Mouse (Mus musculus) heart, embryonic 10.5 days (tissue): ENCODE data around the gene Dhrs11. TPM values are rescaled to one million over a fixed set of nuclear protein-coding genes. Genes with fewer than 3 reads are reported as not detected.

ENCODE experiments used
- DNase-seq: peaks from one replicate; pipeline ENCODE4 v3.0.0-alpha.2; 2017; ENCODE audit warnings: low spot score
- H3K27ac ChIP-seq: fragments of 300-500 bp; sonication (generic); 2 replicates; pipeline ENCODE4 v1.5.1; 2016; ENCODE audit warnings: mild to moderate bottlenecking
- H3K27me3 ChIP-seq: fragments of 300-500 bp; sonication (generic); 2 replicates; pipeline ENCODE4 v1.6.1; 2016; ENCODE audit warnings: mild to moderate bottlenecking; ENCODE audit not compliant: poor library complexity, insufficient read depth, severe bottlenecking
- H3K36me3 ChIP-seq: fragments of 300-500 bp; sonication (generic); 2 replicates; pipeline ENCODE4 v1.6.1; 2016; ENCODE audit warnings: mild to moderate bottlenecking, moderate library complexity
- H3K4me1 ChIP-seq: fragments of 300-500 bp; sonication (generic); 2 replicates; pipeline ENCODE4 v1.6.1; 2016; ENCODE audit warnings: mild to moderate bottlenecking
- H3K4me3 ChIP-seq: fragments of 300-500 bp; sonication (generic); 2 replicates; pipeline ENCODE4 v1.5.1; 2016; ENCODE audit warnings: mild to moderate bottlenecking, moderate library complexity
- H3K9me3 ChIP-seq: fragments of 300-500 bp; sonication (generic); 2 replicates; pipeline ENCODE4 v1.6.1; 2016; ENCODE audit warnings: mild to moderate bottlenecking, moderate library complexity
- WGBS: fragments of 180-500 bp; shearing (Covaris S2); methylation state at CpG from one replicate; pipeline ENCODE4 v1.1.7; 2016; 5-methylcytosine and 5-hydroxymethylcytosine counted together
- polyA plus RNA-seq: library from polyadenylated mRNA; unstranded; fragments of >200 nt; fragmentation: Nextera tagmentation; extraction: Ambion mirVana; gene quantifications from 2 replicates; pipeline ENCODE4 v1.2.1, GENCODE M21; 2016

The Dhrs11 gene
- polyA plus RNA-seq, 1 experiment from 2014 or later = 29.3 TPM

GRCm38 (mm10) chr11:84774870-84775514 is 53.8 kb downstream of the Dhrs11 start:
- 59% methylated on average over 13 of the region's 13 CpGs for WGBS
- H3K36me3 ChIP-seq = no peaks in the 10 kb centered on the region
- no peaks in the 10 kb centered on the region for H3K9me3 ChIP-seq
- H3K4me1 ChIP-seq = peaks cover 11% of the 10 kb centered on the region
- H3K27ac ChIP-seq = no peak overlapping the region
- H3K4me3 ChIP-seq = no peak overlapping the region
- peaks cover 38% of the 10 kb centered on the region for H3K27me3 ChIP-seq
- no peak for DNase-seq

Other genes starting within 250 kb of the Dhrs11 start
- 12.7 and 15.7 TPM in 2 replicates for gene Mrm1, start 9.5 kb downstream of the Dhrs11 start, polyA plus RNA-seq
- gene Ggnbp2, start 41.8 kb upstream of the Dhrs11 start, polyA plus RNA-seq = 50.5 and 61.9 TPM in 2 replicates
- 10.1 and 10.6 TPM in 2 replicates for gene Myo19, start 51.2 kb upstream of the Dhrs11 start, polyA plus RNA-seq
- 2.7 and 2.8 TPM in 2 replicates for gene Pigw, start 51.3 kb upstream of the Dhrs11 start, polyA plus RNA-seq
- gene Znhit3, start 87.4 kb upstream of the Dhrs11 start, polyA plus RNA-seq = 55.1 and 78.2 TPM in 2 replicates
- gene Car4, start 128.8 kb upstream of the Dhrs11 start, polyA plus RNA-seq = 24.1 and 38.2 TPM in 2 replicates